Mouse (Mus musculus) spleen, adult 2 months (tissue): ENCODE data around the gene Med16.

Experiments
- CTCF ChIP-seq: fragments of 200-500 bp; IDR thresholded peaks from 2 replicates; pipeline ENCODE4 v1.5.1; 2011; ENCODE audit warnings: mild to moderate bottlenecking, inconsistent platforms; ENCODE audit not compliant: insufficient read depth, insufficient read length, insufficient replicate concordance; ENCODE audit errors: extremely low read depth
- POLR2A ChIP-seq: fragments of 200-500 bp; IDR thresholded peaks from 2 replicates; pipeline ENCODE4 v1.6.1; 2011; ENCODE audit warnings: low read depth, low read length, inconsistent platforms

DNA sequence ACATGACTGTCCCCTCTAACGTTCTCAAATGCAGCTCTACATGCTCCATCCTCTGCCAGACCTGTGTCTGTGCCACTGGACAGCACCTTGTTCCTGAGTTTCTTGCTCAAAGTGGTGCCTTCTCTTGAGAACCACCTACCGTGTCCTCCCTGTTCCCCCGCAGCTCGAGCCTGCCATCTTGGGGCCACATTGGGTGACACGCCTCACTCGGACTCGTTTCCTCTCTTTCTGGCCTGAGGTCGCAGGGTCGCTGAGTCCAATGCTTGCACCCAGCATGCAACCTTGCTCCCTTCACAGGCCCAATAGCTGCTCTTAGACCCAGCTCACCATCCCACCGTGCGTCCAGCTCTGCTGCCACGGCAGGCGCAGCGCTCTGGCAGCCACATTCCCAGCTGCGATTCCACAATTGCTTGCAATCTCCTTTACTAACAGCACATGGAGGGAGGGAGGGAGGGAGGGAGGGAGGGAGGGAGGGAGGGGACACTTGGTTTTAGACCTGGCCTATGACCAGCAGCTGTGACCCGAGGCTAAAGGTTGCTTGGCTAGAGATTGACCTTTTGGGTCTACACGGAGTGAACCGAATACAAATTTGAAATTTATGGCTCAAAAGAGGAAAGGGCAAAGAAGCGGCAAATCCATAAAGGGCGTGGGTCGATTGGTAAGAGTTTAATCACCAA is 49.6 kb upstream of the Med16 start:
- peak; percentile 99 for TF ChIP-seq CTCF
- no peak for TF ChIP-seq POLR2A
